Mouse (Mus musculus) large intestine, adult 2 months (tissue): ENCODE results near the gene Crhr2. TPM values are rescaled to one million over a fixed set of nuclear protein-coding genes. Genes with fewer than 3 reads are reported as not detected.
A peak's percentile ranks its signal among the peaks of the same experiment; 100 is the strongest.

Experiments used
- DNase-seq: peaks from one replicate; pipeline ENCODE4 v3.0.0-alpha.2; 2012; ENCODE audit warnings: low read depth, low spot score
- WGBS: fragments of 180-500 bp; shearing (Covaris S2); methylation state at CpG from one replicate; pipeline ENCODE4 v1.1.7; 2018; 5-methylcytosine and 5-hydroxymethylcytosine counted together
- polyA plus RNA-seq: library from polyadenylated mRNA; depleted of rRNA; stranded (reverse); fragments of >200 nt; gene quantifications from 2 replicates; pipeline ENCODE4 v1.2.3, GENCODE M21; 2012; rRNA removed

Crhr2 gene
- 0.48 and 0.81 TPM in 2 replicates for polyA plus RNA-seq

- 51% methylated on average over 10 of the region's 10 CpGs for WGBS
- no peak for DNase-seq
Measured at GRCm38 (mm10) chr6:55132794-55133193, at the start of gene Crhr2. TSS of gene Crhr2 (minus strand) at chr6:55133016.

GRCm38 (mm10) chr6:55179560-55179959 is 46.7 kb upstream of the Crhr2 start:
- no peak for DNase-seq

GRCm38 (mm10) chr6:55177060-55177732 is 44.4 kb upstream of the Crhr2 start:
- 63% methylated on average over 12 of the region's 12 CpGs for WGBS
- DNase-seq: no peak

More at GRCm38 (mm10) chr6:55179560-55179959, 46.7 kb upstream of the Crhr2 start:
- WGBS: 69% methylated on average over 7 of the region's 7 CpGs

- WGBS: 15% methylated on average over 5 of the region's 5 CpGs
- no peak for DNase-seq
Measured at GRCm38 (mm10) chr6:55175892-55176291, 43.1 kb upstream of the Crhr2 start.

- 17% methylated on average over 2 of the region's 2 CpGs for WGBS
- DNase-seq: no peak
Measured at GRCm38 (mm10) chr6:55175456-55175855, 42.6 kb upstream of the Crhr2 start.

- no peak for DNase-seq
Measured at GRCm38 (mm10) chr6:55174741-55175181, 41.9 kb upstream of the Crhr2 start, which contains the start of gene Inmt. TSS of gene Inmt (minus strand) at chr6:55175043.

GRCm38 (mm10) chr6:55173941-55174349 is 41.1 kb upstream of the Crhr2 start:
- DNase-seq: no peak
- 54% methylated on average over 3 of the region's 3 CpGs for WGBS

More at GRCm38 (mm10) chr6:55174741-55175181, 41.9 kb upstream of the Crhr2 start, which contains the start of gene Inmt:
- 56% methylated on average over 1 of the region's 1 CpGs for WGBS

GRCm38 (mm10) chr6:55173171-55173570 is 40.4 kb upstream of the Crhr2 start:
- 87% methylated on average over 10 of the region's 10 CpGs for WGBS
- DNase-seq: no peak

GRCm38 (mm10) chr6:55171638-55172037 is 38.8 kb upstream of the Crhr2 start:
- no peak for DNase-seq
- 44% methylated on average over 4 of the region's 4 CpGs for WGBS

- 77% methylated on average over 5 of the region's 5 CpGs for WGBS
- no peak for DNase-seq
Measured at GRCm38 (mm10) chr6:55169818-55170217, 37.0 kb upstream of the Crhr2 start.

GRCm38 (mm10) chr6:55166777-55167463 is 34.1 kb upstream of the Crhr2 start:
- peak; percentile 36 for DNase-seq
- 55% methylated on average over 7 of the region's 7 CpGs for WGBS

GRCm38 (mm10) chr6:55163046-55163584 is 30.3 kb upstream of the Crhr2 start:
- WGBS: 80% methylated on average over 8 of the region's 8 CpGs

GRCm38 (mm10) chr6:55161311-55161761 is 28.5 kb upstream of the Crhr2 start:
- WGBS: 54% methylated on average over 5 of the region's 5 CpGs
- DNase-seq: no peak

More at GRCm38 (mm10) chr6:55163046-55163584, 30.3 kb upstream of the Crhr2 start:
- DNase-seq: no peak

- no peak for DNase-seq
- WGBS: 45% methylated on average over 1 of the region's 1 CpGs
Measured at GRCm38 (mm10) chr6:55159256-55159655, 26.4 kb upstream of the Crhr2 start.

- 90% methylated on average over 3 of the region's 3 CpGs for WGBS
- no peak for DNase-seq
Measured at GRCm38 (mm10) chr6:55152226-55152625, 19.4 kb upstream of the Crhr2 start.

GRCm38 (mm10) chr6:55146138-55146537 is 13.3 kb upstream of the Crhr2 start:
- 51% methylated on average over 4 of the region's 4 CpGs for WGBS
- no peak for DNase-seq

GRCm38 (mm10) chr6:55145285-55145684 is 12.5 kb upstream of the Crhr2 start:
- no peak for DNase-seq
- WGBS: 69% methylated on average over 5 of the region's 5 CpGs

- no peak for DNase-seq
Measured at GRCm38 (mm10) chr6:55138343-55138742, 5.5 kb upstream of the Crhr2 start.

GRCm38 (mm10) chr6:55133425-55133824 is 609 bp upstream of the Crhr2 start:
- DNase-seq: no peak
- WGBS: 71% methylated on average over 1 of the region's 1 CpGs

- WGBS: 81% methylated on average over 4 of the region's 4 CpGs
- no peak for DNase-seq
Measured at GRCm38 (mm10) chr6:55131301-55131700, 1.5 kb downstream of the Crhr2 start.
